Comparison of ENCODE assay signal across 12 mouse cellular contexts in the genomic region with DNA sequence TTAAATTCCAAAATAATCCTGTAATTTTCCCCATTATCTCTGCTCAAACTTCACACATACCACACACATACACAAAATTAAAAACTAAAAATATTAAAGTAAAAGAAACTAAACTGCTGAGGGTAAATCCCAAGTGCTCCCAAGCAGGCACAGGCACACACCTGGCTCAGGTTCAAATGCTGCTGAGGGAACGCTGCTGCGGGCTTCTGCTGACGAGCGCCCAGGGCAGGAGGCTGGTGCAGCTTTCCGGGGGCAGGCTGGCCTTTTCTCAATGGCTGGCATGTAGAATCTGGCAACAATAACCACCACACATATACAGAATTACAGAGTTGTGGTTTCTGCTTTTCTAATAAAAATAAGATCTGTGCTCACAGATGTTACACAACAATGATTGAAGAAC. TPM values are rescaled to one million over a fixed set of nuclear protein-coding genes. Genes with fewer than 3 reads are reported as not detected.
"Had no signal": no experiment of that assay in that cellular context is flagged by ENCODE, and none has a peak within 500 bp of the region (broad histone marks: within the 10 kb centered on the region; RNA-seq: fewer than 3 reads in every experiment).

No protein-coding gene starts in this region.

- DNase-seq: kidney, postnatal 10 days; kidney, postnatal 36 days; left cerebral cortex, postnatal 4 days; liver, postnatal 0 days; lung, embryonic 14.5 days; right cerebral cortex, adult 18-20 months; right cerebral cortex, postnatal 14 days; right cerebral cortex, postnatal 4 days; thymus, adult 2 months; thymus, postnatal 14 days; thymus, postnatal 4 days had no signal

RNA-seq across cellular contexts. Expression of gene D430041D05Rik, which starts 19.8 kb away (rescaled TPM):
- total RNA-seq: megakaryocyte, adult 5-6 weeks had no signal
